Mouse (Mus musculus) C2C12 (cell line): Measurements from ENCODE around the gene Ebf1.

Experiments used
- CEBPB ChIP-seq: IDR thresholded peaks from one replicate; pipeline ENCODE4 v1.6.1; 2011; ENCODE audit warnings: low read depth, mild to moderate bottlenecking, control low read depth, moderate library complexity
- CTCF ChIP-seq: IDR thresholded peaks from one replicate; pipeline ENCODE4 v1.5.1; 2011; ENCODE audit not compliant: control insufficient read depth, insufficient read depth, insufficient read length
- MAX ChIP-seq: IDR thresholded peaks from one replicate; pipeline ENCODE4 v1.6.1; 2011; ENCODE audit warnings: mild to moderate bottlenecking, control low read depth
- MYOG ChIP-seq: IDR thresholded peaks from one replicate; pipeline ENCODE4 v1.6.1; 2011; ENCODE audit not compliant: control insufficient read depth, insufficient read length; ENCODE audit errors: extremely low read depth
- USF1 ChIP-seq: IDR thresholded peaks from one replicate; pipeline ENCODE4 v1.6.1; 2011; ENCODE audit warnings: low read depth, mild to moderate bottlenecking, control low read depth, moderate library complexity

GRCm38 (mm10) chr11:44785063-44785462 is 167.9 kb downstream of the Ebf1 start:
- TF ChIP-seq CTCF (no peak), MAX (no peak), USF1 (no peak), MYOG (no peak), CEBPB (no peak)
